Mouse (Mus musculus) erythroblast, adult 5-6 weeks (primary cell): Measurements from ENCODE around the gene Frmpd3. TPM values are rescaled to one million over a fixed set of nuclear protein-coding genes. Genes with fewer than 3 reads are reported as not detected.

Experiments used
- ATAC-seq: replicated peaks from 2 replicates; pipeline ENCODE4 v1.8.0; 2016; ENCODE audit warnings: moderate number of reproducible peaks, mild to moderate bottlenecking, moderate TSS enrichment, inconsistent platforms; ENCODE audit not compliant: poor library complexity, low FRiP score, severe bottlenecking
- total RNA-seq, 2 experiments: library from RNA; stranded (forward) in 1 of 2; stranded (reverse) in 1 of 2; fragments of 150-400 nt in 1 of 2; fragments of 200-764, 138-1000 nt in 1 of 2; gene quantifications; 2 replicates each; pipeline versions ENCODE4 v1.2.3 to v1.2.4; 2015 to 2017; ENCODE audit warnings: low replicate concordance in 2 of 2

Gene Frmpd3
- total RNA-seq, 2 experiments from 2014 or later: not detected

- no peak for ATAC-seq
These were observed 103.5 kb downstream of the Frmpd3 start for GRCm38 (mm10) chrX:140445551-140445950.

DNA sequence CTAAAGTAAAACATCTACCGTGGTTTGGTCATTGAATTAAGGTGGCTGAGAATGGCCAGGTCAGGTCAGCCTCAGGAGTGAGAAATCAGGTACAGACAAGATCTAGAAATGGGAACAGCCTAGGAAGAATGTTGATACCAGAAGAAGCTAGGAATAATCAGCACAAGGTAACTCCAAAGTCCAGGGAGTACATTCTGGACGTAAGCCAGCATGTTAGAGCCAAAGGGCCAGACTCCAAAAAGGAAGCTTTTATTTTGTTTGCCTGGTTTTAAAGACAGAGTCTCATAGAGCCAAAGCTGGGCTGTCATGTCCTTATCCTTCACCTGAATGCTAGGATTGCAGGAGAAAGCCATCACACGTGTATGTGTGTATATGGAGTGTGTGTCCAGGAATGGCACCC lies 108.0 kb downstream of the Frmpd3 start:
- ATAC-seq: no peak

DNA sequence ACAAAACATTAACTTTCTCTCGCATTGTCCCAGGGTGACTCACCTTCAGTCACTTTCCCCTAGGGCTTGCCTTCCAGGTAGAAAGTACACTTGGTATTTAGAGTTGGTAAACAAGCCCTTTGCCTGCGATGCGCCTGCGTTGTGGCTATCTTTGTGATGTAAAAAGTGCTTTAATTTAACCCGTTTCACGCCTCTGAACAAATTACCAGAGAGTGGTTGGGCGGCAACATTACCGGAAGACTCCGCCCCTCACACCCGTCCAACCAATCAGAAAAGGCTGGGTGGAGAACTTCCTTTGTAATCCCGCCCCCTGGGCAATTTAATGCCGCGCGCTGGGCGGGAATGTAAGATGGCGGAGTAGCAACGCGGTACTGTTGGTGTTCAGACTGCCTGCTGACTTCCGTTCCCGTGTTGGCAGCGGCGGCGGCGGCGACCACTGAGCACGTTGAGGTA lies 114.2 kb downstream of the Frmpd3 start, which contains the start of gene Prps1:
Prps1 (plus strand) TSS at position 335 of the 453 bp plus-strand sequence.
- ATAC-seq: peak; percentile 98

DNA sequence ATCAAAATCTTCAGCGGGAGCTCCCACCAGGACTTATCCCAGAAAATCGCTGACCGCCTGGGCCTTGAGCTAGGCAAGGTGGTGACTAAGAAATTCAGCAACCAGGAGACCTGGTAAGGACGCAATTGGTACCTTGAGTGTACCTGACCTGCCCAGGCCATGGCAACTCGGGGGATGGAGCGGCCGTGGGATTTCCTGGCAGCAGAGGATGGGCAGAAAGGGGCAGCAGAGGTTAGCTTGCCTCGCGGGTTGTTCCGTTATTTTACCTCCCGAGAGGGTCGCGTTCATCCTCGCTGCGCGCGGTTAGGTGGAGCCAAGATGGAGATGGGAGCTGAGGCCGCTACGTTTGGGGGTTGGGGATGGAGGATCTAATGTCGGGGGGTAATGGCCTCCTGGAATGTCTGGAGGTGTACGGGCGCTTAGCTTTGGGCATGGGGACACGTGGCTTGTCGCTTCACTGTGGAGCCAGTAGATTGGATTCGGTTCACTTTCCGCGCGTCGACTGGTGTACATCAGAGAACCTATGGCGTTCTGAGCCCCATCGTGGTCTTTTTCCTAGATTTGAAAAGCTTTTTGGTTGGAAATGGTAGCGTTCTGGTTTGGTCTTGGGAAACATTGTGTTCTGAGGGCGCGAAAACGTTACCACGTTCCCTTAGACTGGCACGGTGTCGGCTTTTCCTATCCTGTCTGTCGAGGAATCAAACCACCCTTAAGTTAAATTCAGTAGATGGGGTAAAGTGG lies 114.9 kb downstream of the Frmpd3 start:
- peak; percentile 66 for ATAC-seq

GRCm38 (mm10) chrX:140457502-140457901 lies 115.4 kb downstream of the Frmpd3 start:
- ATAC-seq: no peak

DNA sequence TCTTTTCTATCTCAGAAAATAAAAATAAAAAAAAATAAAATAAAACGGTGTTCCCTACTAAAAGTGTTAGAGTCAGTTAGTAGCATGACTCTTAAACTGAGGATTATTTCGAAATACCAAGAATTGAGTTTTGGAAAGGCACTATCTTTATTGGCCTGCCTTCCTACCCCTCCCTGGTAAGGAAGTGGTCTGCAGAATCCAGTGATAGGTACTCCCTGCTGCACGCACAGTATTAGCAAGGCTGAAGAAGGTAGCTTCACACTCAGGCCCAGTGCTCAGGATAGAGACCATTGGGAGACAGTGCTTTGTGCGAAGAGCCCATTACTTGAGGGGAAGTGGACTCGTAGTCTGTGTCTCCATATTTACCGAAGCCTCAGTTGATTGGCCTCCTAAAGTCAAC lies 136.2 kb downstream of the Frmpd3 start:
- no peak for ATAC-seq

GRCm38 (mm10) chrX:140479171-140479570 lies 137.1 kb downstream of the Frmpd3 start:
- peak; percentile 86 for ATAC-seq

Other genes with a start within 250 kb of the Frmpd3 start
- 13.8 and 14.8 TPM in 2 replicates for gene Prps1, start 114.3 kb downstream of the Frmpd3 start, total RNA-seq (2015; ENCODE audit: low replicate concordance)
- gene Prps1, start 114.3 kb downstream of the Frmpd3 start, total RNA-seq (2017; ENCODE audit: low replicate concordance): 9.0 and 10.5 TPM in 2 replicates